Mouse (Mus musculus): ENCODE data around the gene Defb36. TPM values are rescaled to one million over a fixed set of nuclear protein-coding genes. Genes with fewer than 3 reads are reported as not detected.

The Defb36 gene
- polyA plus RNA-seq, 1 experiment from 2014 or later: not detected

DNA sequence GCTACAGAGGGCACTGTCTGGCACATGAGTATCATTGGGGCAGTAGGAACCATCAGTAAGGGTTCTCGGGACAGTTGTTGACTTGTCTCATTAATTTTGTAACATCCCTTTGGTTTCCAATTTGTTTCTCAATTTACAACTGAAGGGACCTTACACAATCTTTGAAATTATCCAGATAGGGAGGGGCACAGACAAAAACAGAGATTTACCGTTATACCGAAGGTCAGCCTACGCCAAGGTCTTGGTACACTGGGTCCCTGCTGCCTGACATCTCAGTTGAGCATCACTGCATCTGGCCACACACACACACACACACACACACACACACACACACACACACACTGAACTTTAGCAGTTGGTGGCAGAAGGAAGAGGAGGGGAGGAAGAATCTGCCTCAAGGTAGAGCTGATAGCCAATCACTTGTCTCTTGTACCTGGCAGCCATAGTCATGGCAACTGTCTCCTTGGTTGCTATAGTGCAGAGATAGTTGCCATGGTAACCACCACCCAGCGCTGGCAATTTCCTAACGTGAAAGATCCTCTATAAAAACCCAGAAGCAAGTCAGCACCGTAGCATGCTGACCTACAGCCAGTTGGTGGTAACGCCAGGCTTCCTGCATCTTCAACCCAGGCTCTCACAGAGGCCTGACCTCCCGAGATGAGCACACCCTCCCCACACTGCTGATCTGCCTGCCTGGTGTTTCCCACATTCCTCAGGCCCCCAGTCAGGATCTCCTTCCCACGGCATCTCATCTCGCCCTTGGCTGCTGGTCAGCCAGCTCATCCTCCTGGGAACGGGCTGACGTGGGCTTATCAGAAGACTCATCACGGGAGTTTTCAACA, 50.0 kb downstream of the Defb36 start:
- H3K27me3 ChIP-seq (ENCODE audit: low read depth, poor library complexity, severe bottlenecking): no peaks in the 10 kb centered on the region
- H3K36me3 ChIP-seq: no peaks in the 10 kb centered on the region
- H3K9me3 ChIP-seq (replicated peaks): no peaks in the 10 kb centered on the region; the same call in 1 of the 2 replicates
- 49% methylated on average over 14 of the region's 14 CpGs for WGBS
- no peak overlapping the region for H3K27ac ChIP-seq
- H3K4me1 ChIP-seq: peaks cover 9% of the 10 kb centered on the region; the same call in 1 of the 2 replicates
- no peak for DNase-seq (ENCODE audit: low spot score)
- H3K4me3 ChIP-seq: no peak overlapping the region

GRCm38 (mm10) chr2:152657398-152657797, 53.3 kb downstream of the Defb36 start:
- no peak for DNase-seq (ENCODE audit: low spot score)
- Histone ChIP-seq H3K9me3 (replicated peaks) (no peaks in the 10 kb centered on the region; the same call in 1 of the 2 replicates), H3K4me3 (no peak overlapping the region), H3K4me1 (peaks cover 9% of the 10 kb centered on the region; the same call in 1 of the 2 replicates), H3K27ac (no peak overlapping the region), H3K27me3 (ENCODE audit: low read depth, poor library complexity, severe bottlenecking) (no peaks in the 10 kb centered on the region), H3K36me3 (no peaks in the 10 kb centered on the region)
- 64% methylated on average over 10 of the region's 10 CpGs for WGBS

DNA sequence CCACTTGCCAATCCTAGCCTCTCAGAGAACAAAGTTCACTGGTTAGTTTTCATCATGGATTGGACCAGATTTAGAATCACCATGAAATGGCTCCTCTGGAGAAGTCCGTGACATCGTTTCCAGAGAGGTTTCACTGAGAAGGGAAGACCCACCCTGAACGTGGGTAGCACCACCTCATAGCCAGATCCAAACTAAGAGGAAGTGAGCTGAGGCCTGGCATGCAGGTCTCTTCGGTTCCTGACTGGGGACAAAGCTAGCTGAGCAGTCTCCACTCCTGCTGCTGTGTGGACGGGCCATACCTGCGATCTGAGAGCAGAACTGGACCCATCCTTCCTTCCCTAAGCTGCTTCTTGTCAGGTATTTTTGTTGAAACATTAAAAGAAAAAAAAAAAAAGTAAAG, 57.0 kb downstream of the Defb36 start:
- no peaks in the 10 kb centered on the region; the same call in 1 of the 2 replicates for H3K9me3 ChIP-seq (replicated peaks)
- no peaks in the 10 kb centered on the region for H3K36me3 ChIP-seq
- DNase-seq (ENCODE audit: low spot score): no peak
- H3K27ac ChIP-seq: no peak overlapping the region
- no peaks in the 10 kb centered on the region for H3K27me3 ChIP-seq (ENCODE audit: low read depth, poor library complexity, severe bottlenecking)
- no peaks in the 10 kb centered on the region for H3K4me1 ChIP-seq
- 80% methylated on average over 6 of the region's 6 CpGs for WGBS
- H3K4me3 ChIP-seq: no peak overlapping the region

Other genes starting within 250 kb of the Defb36 start
- 0.59 and 1.4 TPM in 2 replicates for gene Nrsn2, start 227.7 kb upstream of the Defb36 start, polyA plus RNA-seq (2016; fragmentation: Nextera tagmentation; extraction: Ambion mirVana)
- 9.9 and 11.8 TPM in 2 replicates for gene Sox12, start 206.3 kb upstream of the Defb36 start, polyA plus RNA-seq (2016; fragmentation: Nextera tagmentation; extraction: Ambion mirVana)
- 64.9 and 67.2 TPM in 2 replicates for gene Zcchc3, start 189.3 kb upstream of the Defb36 start, polyA plus RNA-seq (2016; fragmentation: Nextera tagmentation; extraction: Ambion mirVana)
- gene 6820408C15Rik, start 188.7 kb upstream of the Defb36 start, polyA plus RNA-seq (2016; fragmentation: Nextera tagmentation; extraction: Ambion mirVana): 0.40 and 0.61 TPM in 2 replicates
- not detected in 2 replicates for gene Defb23, start 139.7 kb upstream of the Defb36 start, polyA plus RNA-seq (2016; fragmentation: Nextera tagmentation; extraction: Ambion mirVana)
- not detected in 2 replicates for gene Defb20, start 127.3 kb upstream of the Defb36 start, polyA plus RNA-seq (2016; fragmentation: Nextera tagmentation; extraction: Ambion mirVana)
- gene Defb22, start 114.2 kb upstream of the Defb36 start, polyA plus RNA-seq (2016; fragmentation: Nextera tagmentation; extraction: Ambion mirVana): not detected in 2 replicates
- not detected in 2 replicates for gene Defb26, start 92.6 kb upstream of the Defb36 start, polyA plus RNA-seq (2016; fragmentation: Nextera tagmentation; extraction: Ambion mirVana)
- gene Defb28, start 86.1 kb upstream of the Defb36 start, polyA plus RNA-seq (2016; fragmentation: Nextera tagmentation; extraction: Ambion mirVana): not detected in 2 replicates
- gene Defb29, start 64.2 kb upstream of the Defb36 start, polyA plus RNA-seq (2016; fragmentation: Nextera tagmentation; extraction: Ambion mirVana): not detected in 2 replicates
- not detected in 2 replicates for gene Gm17416, start 35.0 kb upstream of the Defb36 start, polyA plus RNA-seq (2016; fragmentation: Nextera tagmentation; extraction: Ambion mirVana)
- not detected in 2 replicates for gene Defb21, start 31.6 kb upstream of the Defb36 start, polyA plus RNA-seq (2016; fragmentation: Nextera tagmentation; extraction: Ambion mirVana)
- not detected in 2 replicates for gene Defb19, start 24.0 kb upstream of the Defb36 start, polyA plus RNA-seq (2016; fragmentation: Nextera tagmentation; extraction: Ambion mirVana)
- gene Defb45, start 4.9 kb upstream of the Defb36 start, polyA plus RNA-seq (2016; fragmentation: Nextera tagmentation; extraction: Ambion mirVana): not detected in 2 replicates
- not detected in 2 replicates for gene Defb25, start 18.7 kb downstream of the Defb36 start, polyA plus RNA-seq (2016; fragmentation: Nextera tagmentation; extraction: Ambion mirVana)
- gene Rem1, start 22.6 kb downstream of the Defb36 start, polyA plus RNA-seq (2016; fragmentation: Nextera tagmentation; extraction: Ambion mirVana): 0.41 and 0.46 TPM in 2 replicates
- 104 and 118 TPM in 2 replicates for gene H13, start 65.1 kb downstream of the Defb36 start, polyA plus RNA-seq (2016; fragmentation: Nextera tagmentation; extraction: Ambion mirVana)
- 38.0 and 43.9 TPM in 2 replicates for gene Mcts2, start 82.7 kb downstream of the Defb36 start, polyA plus RNA-seq (2016; fragmentation: Nextera tagmentation; extraction: Ambion mirVana)
- 132 and 178 TPM in 2 replicates for gene Id1, start 131.9 kb downstream of the Defb36 start, polyA plus RNA-seq (2016; fragmentation: Nextera tagmentation; extraction: Ambion mirVana)
- 11.2 and 18.4 TPM in 2 replicates for gene Cox4i2, start 149.8 kb downstream of the Defb36 start, polyA plus RNA-seq (2016; fragmentation: Nextera tagmentation; extraction: Ambion mirVana)
- gene Bcl2l1, start 227.4 kb downstream of the Defb36 start, polyA plus RNA-seq (2016; fragmentation: Nextera tagmentation; extraction: Ambion mirVana): 90.1 and 103 TPM in 2 replicates
- 141 and 147 TPM in 2 replicates for gene Tpx2, start 243.6 kb downstream of the Defb36 start, polyA plus RNA-seq (2016; fragmentation: Nextera tagmentation; extraction: Ambion mirVana)

All from limb, embryonic 10.5 days (tissue).